Mouse (Mus musculus) frontal cortex, postnatal 14 days (tissue): ENCODE data around the gene Sgms1.

Source experiments
- DNase-seq, 2 experiments: peaks; one replicate each; pipeline ENCODE4 v3.0.0; 2022; ENCODE audit warnings: low spot score in 2 of 2

Sgms1 gene

GRCm38 (mm10) chr19:32292782-32293776 is 96.4 kb downstream of the Sgms1 start:
- DNase-seq: no peak

DNA sequence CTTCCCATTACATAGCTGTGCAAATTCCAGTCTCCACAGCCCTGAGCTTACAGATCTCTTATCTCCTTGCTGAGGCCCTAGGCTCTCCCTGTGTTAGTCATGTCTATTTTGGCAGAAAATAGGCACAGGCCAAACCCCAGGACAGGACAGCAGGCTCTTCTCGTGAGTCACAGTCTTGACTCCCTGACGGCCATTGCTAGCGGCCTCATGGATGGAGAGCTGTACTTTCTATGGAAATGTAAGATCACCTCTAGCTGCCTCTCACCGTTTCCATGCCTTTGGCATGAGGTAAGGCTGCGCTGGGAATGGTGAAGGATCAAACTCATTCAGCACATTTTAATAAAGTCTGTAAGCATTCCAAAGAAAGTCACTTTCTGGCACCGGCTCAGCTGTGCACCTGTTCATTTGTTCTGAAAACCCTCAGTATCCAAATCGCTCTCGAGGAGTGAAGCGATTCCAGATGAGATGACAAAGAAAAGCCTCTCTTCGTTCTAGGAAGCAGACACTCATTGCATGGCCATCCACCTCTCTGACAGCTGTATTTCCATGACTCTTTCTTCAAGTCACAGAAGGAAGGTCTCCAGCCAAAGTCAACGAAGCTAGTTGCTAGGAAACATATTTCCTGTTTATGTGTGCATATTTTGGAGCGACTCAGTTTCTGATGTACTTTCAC is 97.3 kb downstream of the Sgms1 start:
- no peak for DNase-seq

DNA sequence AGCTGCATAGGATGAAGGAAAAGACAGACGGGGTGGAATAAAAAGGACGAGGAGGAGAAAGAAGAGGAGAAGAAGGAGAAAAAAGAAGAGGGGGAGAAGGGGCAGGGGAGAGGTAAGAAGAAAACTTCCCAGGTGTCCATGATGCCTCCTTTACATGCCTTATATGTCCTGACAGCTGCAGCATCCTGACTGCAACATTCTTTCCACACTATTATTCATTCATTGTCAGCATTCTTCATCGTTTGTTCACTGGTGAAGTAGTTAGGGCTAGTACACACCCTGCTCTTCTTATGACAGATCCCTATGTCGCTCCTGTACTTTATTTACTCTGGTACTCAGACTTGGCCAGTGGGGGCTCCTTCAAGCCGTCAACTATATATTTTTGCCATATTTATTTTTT is 98.4 kb downstream of the Sgms1 start:
- no peak for DNase-seq

- no peak for DNase-seq
Observed at GRCm38 (mm10) chr19:32288895-32289294, 100.6 kb downstream of the Sgms1 start.

DNA sequence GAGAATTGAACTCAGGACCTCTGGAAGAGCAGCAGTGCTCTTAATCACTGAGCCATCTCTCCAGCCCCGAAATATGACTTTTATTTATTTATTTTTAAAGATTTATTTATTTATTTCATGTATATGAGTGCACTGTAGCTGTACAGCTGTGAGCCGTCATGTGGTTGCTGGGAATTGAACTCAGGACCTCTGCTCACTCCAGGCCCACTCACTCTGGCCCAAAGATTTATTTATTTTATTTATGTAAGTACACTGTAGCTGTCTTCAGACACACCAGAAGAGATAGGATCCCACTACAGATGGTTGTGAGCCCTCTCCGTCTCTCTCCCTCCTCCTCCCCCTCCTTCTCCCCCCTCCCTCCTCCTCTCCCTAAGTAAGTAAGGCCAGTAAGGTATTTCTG is 101.7 kb downstream of the Sgms1 start:
- DNase-seq: no peak

DNA sequence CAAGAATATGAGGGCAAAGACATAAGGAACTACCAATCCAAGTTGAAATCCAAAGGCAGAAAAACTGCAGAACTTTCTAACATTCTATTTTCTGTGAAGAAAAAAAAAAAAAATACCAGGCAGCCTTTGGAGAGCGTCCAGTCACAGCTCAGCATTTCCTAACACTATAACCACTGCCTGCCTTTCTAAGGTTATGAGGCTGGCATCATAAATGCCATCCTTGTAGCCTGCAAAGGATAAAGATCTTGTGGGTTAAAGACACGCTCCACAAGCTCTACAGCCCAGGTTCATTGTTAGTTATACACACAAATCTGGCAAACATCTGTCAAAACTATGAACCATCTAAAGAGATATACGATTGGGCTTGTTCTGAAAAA is 104.1 kb downstream of the Sgms1 start:
- no peak for DNase-seq

- no peak for DNase-seq
Observed at GRCm38 (mm10) chr19:32284681-32285454, 104.6 kb downstream of the Sgms1 start.

DNA sequence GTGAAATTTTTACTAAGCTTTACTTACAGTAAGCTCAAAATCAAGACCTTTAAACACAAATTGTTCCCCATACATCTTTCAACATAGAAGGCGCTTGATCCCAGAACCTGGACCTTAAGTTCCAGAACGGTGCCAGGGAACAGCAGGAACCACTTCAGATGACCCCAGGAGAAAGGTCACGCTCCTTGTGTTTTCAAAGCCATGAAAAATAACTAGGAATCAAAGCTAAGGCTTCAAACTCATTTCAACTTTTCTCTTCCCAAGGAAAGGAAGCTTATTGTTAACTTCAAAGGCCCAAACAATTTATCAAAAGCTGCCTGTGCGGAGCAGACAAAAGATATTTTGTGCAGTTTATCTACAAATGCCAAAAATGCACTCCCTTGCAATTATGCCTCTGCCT is 107.6 kb downstream of the Sgms1 start:
- DNase-seq: no peak

DNA sequence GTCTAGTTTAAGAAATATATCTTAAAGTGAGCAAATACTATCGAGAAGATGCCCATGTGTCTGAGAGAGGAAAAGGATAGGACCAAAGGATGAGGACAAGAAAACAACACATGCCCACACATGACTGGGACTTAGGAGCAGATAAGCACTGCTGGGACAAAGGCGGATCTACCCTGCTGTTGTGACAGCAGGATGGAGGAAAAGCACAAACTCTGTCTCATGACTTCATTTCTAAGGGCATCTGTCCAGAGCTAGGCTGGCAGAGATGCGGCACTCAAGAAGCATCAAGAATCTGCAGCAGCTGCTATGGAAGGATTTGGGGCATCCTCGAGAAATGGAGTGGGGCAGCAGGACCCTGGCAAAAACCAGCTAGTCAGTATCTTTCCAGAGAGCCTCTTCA is 109.1 kb downstream of the Sgms1 start:
- no peak for DNase-seq

GRCm38 (mm10) chr19:32279400-32279799 is 110.1 kb downstream of the Sgms1 start:
- DNase-seq: no peak

GRCm38 (mm10) chr19:32277869-32278268 is 111.6 kb downstream of the Sgms1 start:
- DNase-seq: no peak

DNA sequence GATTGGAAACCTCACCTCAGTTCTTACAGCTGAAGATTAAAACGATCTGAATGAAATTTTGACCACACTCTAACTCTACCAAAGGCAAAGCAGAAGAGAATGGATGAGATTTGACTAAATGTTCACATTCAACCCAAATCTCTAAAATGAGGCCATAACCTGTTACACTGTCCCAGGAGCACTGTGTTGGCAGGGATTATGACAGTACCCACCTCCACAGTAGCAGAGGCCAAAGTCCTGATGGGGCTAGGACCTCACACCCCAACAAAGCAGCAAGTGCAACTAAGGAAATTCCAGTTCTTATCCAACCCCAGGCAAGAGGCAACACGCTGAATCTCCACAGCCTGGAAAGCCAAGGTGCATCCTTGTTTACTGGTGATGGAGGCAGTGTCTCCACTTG is 112.2 kb downstream of the Sgms1 start:
- DNase-seq: no peak

DNA sequence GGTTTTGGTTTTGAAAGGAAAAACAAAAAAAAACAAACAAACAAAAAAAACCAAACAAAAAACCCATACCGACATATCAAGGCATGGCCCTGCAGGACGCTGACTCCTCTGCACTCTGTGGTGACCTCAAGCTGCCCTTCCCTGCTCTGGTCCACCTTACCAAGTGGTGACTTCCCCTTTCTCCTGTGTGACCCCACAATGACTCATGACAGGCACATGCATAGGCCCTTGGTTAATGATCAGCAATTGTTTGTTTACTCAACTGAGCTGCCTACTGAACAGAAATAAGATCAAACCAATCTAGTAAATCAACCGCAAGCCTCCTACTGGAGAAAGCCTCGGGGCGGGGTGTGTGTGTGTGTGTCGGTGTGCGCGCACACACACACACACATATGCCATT is 112.7 kb downstream of the Sgms1 start:
- DNase-seq: no peak

DNA sequence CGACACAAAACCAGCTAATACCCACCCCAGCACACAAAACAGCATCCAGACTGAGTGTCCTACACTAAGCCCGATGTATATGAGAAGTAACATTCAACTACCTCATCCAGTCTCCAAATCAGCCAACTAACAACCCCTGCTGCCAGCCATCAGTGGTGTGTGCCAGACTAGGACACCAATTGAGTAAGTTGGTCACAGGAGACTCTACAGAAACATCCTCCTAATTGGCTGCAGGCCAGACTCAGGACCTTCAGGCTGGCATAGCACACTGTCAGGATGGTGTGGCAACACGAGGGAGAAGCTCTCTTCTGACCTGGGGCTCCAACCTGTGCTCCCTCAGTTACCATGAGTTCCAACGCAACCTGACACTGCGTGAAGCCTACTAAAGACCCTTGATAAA is 113.3 kb downstream of the Sgms1 start:
- DNase-seq: no peak

DNA sequence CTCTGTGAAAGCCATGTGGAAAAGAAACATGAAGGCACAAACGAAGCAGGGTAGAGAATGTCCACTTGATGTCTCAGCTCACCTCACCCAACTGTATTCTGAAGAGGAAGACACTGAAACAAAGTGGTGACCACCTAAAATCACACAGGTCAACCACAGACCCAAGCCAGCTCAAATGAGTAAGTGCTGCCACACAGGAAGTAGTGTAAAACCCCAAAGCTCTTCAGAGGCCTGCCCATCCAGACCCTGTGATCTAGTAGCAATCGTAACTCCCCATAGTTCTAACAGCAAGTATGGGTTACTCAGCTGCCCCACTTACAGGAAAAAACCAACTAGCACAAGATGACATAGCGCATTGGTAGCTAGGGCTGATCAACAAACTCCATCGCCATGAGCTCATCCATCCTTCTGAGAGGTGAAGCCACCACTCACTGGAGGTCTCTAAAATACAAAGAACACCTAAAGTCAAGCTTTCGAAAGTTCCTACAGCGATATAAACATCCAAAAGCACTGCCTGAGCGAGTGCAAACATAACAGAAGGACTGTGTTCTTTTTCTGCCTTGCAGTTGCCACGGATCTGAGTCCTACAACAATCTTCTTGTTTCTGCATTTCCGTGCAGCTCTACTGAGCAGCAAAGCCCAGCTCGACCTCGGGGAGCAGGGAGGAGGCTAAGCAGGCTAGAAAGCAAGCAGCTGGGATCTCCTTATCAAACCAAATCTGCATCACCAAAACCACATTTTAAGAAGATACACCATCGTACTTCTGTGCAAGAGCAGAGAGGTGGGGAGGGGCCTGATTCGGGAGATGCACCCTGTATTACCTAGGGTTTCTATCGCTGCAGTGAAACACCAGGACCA is 114.2 kb downstream of the Sgms1 start:
- no peak for DNase-seq

DNA sequence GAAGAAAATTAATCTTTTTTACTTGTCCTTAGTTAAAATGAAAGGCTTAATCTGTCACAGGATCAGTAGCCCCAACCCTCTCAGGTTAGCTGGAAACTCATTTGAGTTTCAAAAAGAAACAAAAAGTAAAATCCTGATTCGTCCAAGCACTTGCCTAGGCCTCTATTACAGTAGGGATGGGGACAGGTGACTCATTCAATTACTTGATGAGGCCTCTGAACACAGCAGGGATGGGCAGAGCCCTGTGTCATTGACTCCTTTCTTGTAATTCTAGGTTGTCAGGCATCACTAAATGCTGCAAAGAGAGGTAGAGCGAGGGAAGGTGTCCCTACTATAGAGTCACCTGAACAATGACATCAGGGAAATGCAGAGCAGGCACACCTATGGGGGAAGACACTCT is 115.4 kb downstream of the Sgms1 start:
- DNase-seq: no peak

DNA sequence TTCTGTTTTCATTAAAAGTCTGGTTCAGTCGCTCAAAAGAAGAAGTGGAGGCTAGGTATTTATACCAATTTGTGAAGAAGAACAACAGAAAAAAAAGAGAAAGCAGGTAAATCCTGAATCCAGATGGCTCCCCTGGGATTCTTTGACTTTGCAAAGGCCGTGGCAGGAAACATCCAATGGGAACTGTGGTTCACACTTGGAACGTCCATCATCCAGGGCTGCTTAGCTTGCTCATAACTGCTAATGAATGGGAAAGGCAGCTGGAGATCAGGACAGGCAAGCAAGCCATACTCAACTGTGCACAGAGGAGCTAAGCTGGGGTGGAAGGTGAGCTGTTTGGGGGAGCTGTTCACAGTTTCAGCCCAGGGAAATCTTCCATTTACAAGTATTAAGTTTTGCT is 115.8 kb downstream of the Sgms1 start:
- no peak for DNase-seq

GRCm38 (mm10) chr19:32272475-32273260 is 116.8 kb downstream of the Sgms1 start:
- DNase-seq: no peak

DNA sequence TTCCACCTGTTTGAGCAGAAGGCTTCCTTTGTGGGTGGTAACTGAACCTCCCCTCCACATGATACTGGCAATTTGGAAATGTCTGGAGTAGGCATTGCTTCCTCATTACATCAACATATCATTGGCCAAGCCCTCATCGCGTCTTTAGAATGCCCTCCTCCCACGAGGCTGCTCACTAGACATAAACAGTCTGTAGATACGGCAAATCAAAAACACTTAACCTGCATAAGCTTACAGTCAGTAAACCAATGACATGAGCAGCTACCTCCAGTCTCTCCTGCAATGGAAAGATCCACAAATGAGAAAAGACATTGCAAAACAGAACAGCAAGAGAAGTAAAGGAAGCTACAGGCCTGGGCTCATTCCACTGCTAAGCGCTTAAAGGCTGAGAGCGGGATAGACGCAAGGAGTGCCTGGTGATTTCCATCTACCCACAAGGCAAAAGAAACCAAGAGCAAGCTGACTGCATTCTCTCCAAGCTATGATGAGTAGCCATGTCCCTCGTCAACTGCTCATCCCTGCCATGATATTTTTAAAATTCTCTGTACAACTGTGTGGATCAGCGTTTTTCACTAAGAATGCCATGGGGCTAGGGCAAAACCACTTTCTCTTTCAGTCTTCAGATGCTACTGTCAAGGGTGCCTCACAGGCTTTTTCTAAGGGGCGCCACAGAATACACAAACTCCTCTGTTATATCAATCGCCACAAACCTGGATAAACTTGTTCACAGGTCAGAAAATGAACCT is 117.9 kb downstream of the Sgms1 start:
- no peak for DNase-seq

GRCm38 (mm10) chr19:32269844-32270176 is 119.7 kb downstream of the Sgms1 start:
- DNase-seq: no peak
